ENCODE assay signal across 7 mouse cellular contexts in the genomic region with DNA sequence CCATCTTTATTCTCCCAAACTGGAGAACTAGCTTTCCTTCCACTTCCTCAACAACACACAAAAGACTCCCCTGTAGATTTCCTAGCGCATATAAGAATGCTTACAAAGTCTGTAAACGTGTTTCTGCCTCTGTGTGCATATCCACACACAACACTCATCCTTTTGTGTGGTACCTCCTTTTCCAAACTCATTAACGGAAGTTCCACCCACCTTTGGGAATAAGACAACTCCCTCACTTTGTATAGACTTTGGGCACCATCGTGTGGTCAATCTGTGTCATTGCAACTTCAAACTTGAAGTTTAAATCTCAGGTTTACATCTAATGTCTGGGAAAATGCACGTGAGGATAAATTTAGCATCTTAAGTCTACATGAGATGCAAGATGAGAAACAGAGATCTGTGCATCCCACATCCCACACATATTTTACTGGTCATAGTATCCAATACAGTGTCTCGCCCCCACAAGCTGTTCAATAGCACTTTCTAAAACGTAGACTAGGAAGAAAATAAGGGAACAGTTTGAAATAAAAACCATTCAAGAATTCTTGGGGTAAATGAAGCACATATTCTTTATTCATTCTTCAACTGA.
A peak's percentile ranks its signal among the peaks of the same experiment; 100 is the strongest.
DNase-seq lines count a peak whose midpoint lies in the region; ATAC-seq and TF ChIP-seq lines count a peak whose summit lies in the region.

No protein-coding gene starts in this region.

- no peaks in the 10 kb centered on the region for H3K36me3 ChIP-seq in heart, embryonic 11.5 days (ENCODE audit: control insufficient read depth, insufficient read depth, low read length)
- no peaks in the 10 kb centered on the region for H3K36me3 ChIP-seq in kidney, postnatal 0 days (ENCODE audit: insufficient read depth, low read length)

- no peaks in the 10 kb centered on the region for H3K27me3 ChIP-seq in heart, embryonic 11.5 days (ENCODE audit: control insufficient read depth, insufficient read depth, low read length)
- no peaks in the 10 kb centered on the region for H3K27me3 ChIP-seq in kidney, postnatal 0 days (ENCODE audit: insufficient read depth, low read length)

- peak overlapping the region; percentile 47 for H3K4me2 ChIP-seq in heart, embryonic 11.5 days
- H3K4me2 ChIP-seq in kidney, postnatal 0 days (ENCODE audit: low read length) = peak overlapping the region; percentile 23; the same call in 1 of the 2 replicates

- no peaks in the 10 kb centered on the region for H3K9me3 ChIP-seq in heart, embryonic 11.5 days (replicated peaks; ENCODE audit: control insufficient read depth, low read length)
- H3K9me3 ChIP-seq in kidney, postnatal 0 days (replicated peaks; ENCODE audit: low read length) = no peaks in the 10 kb centered on the region

- WGBS in heart, embryonic 11.5 days (ENCODE audit: insufficient replicate concordance) = 27% methylated on average over 7 of the region's 7 CpGs
- 25% methylated on average over 7 of the region's 7 CpGs for WGBS in kidney, postnatal 0 days

- no peaks in the 10 kb centered on the region for H3K4me1 ChIP-seq in heart, embryonic 11.5 days (ENCODE audit: control insufficient read depth, insufficient read depth, low read length)
- no peaks in the 10 kb centered on the region for H3K4me1 ChIP-seq in kidney, postnatal 0 days (replicated peaks; ENCODE audit: insufficient read depth, low read length)

- TF ChIP-seq CTCF in kidney, postnatal 0 days (IDR thresholded peaks at IDR 0.05; ENCODE audit: low read depth) = peak; percentile 98

- DNase-seq in urinary bladder, postnatal 14 days (ENCODE audit: low spot score) = peak; percentile 21
- no peak for DNase-seq in urinary bladder, postnatal 4 days (ENCODE audit: low spot score in 2 of 2)
- DNase-seq in cerebellum, postnatal 10 days = peak; percentile 57 to 67
- DNase-seq in kidney, postnatal 0 days (ENCODE audit: low spot score) = peak; percentile 80
- DNase-seq in lung, postnatal 25 days (ENCODE audit: low spot score) = peak; percentile 16
- DNase-seq in telencephalon, adult 2 months (ENCODE audit: low read depth, low spot score) = peak; percentile 48

- H3K4me3 ChIP-seq in heart, embryonic 11.5 days (ENCODE audit: low read depth, low read length) = no peak overlapping the region
- no peak overlapping the region for H3K4me3 ChIP-seq in kidney, postnatal 0 days (replicated peaks; ENCODE audit: low read depth, low read length)

- ATAC-seq in heart, embryonic 11.5 days (replicated peaks; ENCODE audit: insufficient number of reproducible peaks, low FRiP score, low TSS enrichment) = no peak
- ATAC-seq in kidney, postnatal 0 days (replicated peaks; ENCODE audit: low FRiP score, low read depth) = no peak

- no peak overlapping the region for H3K9ac ChIP-seq in heart, embryonic 11.5 days (ENCODE audit: low read depth, low read length)
- no peak overlapping the region for H3K9ac ChIP-seq in kidney, postnatal 0 days (ENCODE audit: low read depth, low read length)

- no peak overlapping the region for H3K27ac ChIP-seq in heart, embryonic 11.5 days (ENCODE audit: low read depth, low read length)
- H3K27ac ChIP-seq in kidney, postnatal 0 days = no peak overlapping the region

Comparison
In these comparisons a context has a peak if more than half of its experiments do, and no peak if none do; other contexts are left out.
1. DNase-seq: peak in urinary bladder, postnatal 14 days (single experiment), cerebellum, postnatal 10 days (2 of 2), kidney, postnatal 0 days (single experiment), lung, postnatal 25 days (single experiment) and telencephalon, adult 2 months (single experiment); none in urinary bladder, postnatal 4 days (0 of 2).